Mouse (Mus musculus) cerebellum, adult (tissue): ENCODE measurements around the gene Ttll10.

Experiments
- ATAC-seq: cut with Nextera tagmentation; 2 replicates; pipeline ENCODE4 v1.9.2; 2017; ENCODE audit warnings: mild to moderate bottlenecking, moderate library complexity, mixed read lengths; ENCODE audit not compliant: insufficient number of reproducible peaks, low FRiP score, low TSS enrichment

Gene Ttll10

DNA sequence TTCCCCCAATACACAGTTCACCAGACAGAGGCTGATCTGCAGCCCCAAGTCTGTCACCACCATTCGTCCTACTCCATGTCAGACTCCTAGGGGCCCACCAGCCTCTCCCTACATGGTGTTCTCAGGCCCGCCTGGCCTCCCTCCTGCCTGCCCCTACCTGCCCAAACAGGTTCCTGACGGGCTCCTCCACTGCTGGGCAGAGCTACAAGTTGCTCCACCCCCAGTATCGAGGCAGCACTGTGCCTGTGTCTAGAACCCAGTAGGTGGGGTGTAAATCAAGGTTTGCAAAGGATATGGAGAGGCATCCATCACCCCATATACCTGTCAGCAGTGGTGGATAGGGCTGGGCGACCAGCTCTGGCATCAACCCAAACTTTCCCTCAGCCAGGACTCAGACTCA lies at the start of gene Ttll10:
Gene Ttll10, minus strand, starts transcription at position 154 of the 400 bp plus-strand sequence.
- no peak for ATAC-seq

DNA sequence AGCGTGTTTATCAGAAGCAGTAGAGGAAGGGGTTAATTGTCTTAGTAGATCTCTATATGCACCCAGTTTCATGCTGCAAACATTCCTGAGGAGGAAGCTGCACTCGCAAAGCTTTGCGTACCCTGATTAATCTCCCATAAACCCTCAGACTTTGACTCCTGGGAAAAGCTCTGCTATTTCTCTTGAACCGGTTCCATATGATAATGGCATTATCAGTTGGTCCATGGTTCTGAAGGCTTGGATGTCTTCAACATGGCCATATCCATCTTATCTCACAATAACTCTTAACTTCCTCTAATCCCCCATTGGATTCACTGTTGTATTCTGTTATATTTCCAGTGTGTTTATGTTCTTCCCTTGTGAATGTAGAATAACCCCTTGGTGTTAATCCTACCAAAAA lies 44.1 kb upstream of the Ttll10 start:
- no peak for ATAC-seq

DNA sequence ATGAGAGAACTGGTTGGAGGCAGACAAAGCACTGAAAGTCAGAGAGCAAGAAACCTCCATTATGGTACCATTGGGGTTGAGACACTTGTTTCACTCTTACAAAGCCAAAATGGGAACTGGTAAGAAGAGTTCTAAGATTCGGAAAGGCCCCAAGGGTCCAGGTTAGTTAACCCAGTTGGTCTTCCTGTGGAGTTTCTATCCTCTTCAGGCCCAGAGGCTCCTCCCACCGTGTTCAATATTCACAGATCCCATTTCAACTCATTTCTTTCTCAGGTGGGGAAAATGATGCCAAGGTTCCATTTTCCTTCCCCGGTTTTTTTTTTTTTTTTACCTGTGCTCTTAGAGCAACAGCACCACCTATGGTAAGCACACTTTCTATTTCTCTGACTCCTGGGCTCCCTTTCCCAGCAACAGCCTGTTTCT lies 42.3 kb upstream of the Ttll10 start:
- ATAC-seq, result no peak

DNA sequence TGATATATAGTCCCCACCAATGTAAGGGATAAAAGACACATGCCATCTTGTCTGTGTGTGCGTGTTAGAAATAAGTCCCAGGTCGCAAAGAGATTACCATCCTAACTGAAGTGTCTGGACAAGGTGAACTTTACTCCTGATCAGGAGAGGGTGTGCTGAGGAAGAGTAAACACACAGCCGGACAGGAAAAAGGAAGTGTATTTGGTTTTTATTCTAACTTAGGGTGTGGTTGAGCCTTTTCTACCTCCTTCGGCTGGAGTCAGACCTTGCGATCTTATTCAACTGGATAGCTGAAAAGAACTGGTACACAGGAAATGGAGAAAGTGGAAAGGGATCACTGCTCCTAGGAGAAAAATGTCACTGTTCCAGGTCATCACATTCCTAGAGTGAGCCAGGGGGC lies 41.3 kb upstream of the Ttll10 start:
- ATAC-seq, result no peak

DNA sequence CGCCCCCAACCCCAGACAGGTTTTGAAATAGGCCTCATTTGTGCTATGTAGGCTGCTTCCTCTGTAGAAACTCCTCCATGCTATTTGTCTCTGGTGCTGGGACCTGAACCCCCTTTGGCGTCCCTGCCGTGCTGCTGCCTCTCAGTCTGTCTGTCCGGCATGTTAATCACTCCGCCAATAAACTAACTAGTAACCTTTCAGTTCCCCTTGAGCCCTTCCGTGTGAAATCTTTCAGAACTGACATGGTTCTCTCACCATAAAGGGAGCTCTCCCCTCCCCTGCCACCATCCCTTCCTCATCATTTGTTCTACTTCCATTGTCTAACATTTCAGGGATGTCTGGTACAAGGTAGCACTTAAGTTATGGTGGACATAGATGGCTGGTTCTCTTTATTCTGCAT lies 40.2 kb upstream of the Ttll10 start:
- no peak for ATAC-seq

DNA sequence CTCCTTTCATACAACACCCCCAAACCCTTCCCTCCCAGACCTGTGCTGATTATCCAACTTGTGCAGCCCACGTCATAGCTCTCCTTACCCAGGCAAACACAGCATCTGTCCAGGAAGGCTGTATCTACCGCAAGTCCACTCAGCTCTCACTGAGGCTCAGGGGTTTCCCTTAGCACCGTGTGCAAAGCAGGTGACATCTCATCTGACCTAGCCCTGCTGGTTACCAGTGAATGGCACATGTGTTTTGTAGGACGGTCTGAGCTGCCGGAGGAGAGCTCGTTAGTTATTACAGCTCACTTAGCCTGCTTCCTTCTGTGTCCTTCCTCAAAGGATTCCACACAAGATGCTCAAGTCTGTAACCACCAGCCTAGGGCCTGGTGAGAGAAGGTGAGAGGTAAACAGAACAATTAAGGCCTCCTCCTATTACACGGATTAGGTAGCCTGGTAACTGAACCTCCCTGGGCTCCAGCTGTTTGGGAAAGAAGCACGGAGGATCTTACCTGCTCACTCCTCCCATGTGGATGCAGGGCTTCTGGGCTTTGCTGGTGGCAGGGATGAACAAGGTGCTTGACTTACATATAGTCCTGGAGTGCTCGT lies 38.7 kb upstream of the Ttll10 start:
- no peak for ATAC-seq

DNA sequence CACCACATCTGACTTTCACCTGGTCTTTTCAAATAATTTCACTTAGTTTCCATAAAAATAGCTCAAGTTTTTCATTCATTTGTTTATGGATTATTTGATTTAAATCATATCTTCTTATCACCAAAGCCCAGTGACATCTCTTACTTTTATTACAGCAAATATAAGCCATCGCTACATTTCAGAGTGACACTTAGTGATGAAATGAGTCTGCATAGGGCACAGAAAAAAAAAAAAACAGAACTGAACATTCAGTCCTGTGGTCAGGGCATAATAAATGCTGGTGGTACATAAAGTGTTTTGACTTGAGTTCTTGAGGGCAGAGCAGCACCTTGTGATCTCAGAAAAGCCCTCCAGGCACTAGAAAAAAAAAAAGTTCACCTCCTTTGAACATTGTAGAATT lies 37.0 kb upstream of the Ttll10 start:
- ATAC-seq, result no peak

DNA sequence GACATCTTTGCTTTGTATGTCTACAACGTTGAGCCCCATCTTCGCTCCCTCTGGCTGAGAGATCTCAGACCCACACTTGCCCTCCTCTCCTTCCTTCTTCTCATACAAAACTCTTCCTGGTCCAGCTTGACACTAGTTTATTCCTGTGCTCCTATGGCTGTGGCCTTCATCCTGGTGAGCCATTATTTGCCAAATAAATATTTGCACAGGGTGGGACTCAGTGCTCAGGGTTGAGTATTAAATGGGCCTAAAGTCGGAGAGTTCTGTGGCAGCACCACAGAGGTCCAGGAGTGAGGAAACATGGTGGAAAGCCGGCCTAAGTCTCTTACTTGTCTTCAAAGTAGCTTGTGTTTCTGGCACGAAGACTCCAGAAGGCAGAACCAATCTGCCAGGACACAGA lies 34.5 kb upstream of the Ttll10 start:
- ATAC-seq, result no peak

DNA sequence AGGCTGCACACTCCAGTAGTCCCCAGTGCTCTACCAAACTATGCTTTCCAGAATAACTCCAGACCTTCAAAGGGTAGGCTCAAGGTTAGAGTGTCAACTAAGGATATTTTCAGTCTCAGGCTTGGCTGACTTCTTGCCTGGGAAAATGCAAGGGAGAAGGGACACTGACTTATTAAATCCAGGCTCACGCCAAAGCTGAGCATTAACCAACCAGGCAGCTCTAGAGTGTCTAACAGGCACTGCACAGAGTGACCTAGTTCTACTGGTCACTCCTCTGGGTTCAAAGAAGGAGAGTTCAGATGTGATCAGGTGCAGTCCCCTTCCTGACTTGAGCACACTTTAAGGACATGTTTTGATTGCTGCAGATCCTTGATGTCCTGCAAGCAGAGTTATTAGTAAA lies 33.6 kb upstream of the Ttll10 start:
- no peak for ATAC-seq

DNA sequence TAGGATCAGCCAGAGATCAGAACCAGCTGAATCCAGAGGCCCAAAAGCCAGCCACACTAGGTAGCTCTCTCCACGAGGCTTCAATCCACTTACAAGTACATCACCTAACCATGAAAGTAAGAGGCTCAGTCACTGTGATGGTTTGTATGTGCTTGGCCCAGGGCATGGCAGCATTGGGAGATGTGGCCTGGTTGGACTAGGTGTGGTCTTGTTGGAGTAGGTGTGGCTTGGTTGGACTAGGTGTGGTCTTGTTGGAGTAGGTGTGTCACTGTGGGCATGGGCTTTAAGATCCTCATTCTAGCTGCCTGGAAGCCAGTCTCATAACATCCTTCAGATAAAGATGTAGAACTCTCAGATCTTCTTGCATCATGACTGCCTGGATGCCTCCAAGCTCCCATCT lies 32.0 kb upstream of the Ttll10 start:
- no peak for ATAC-seq

DNA sequence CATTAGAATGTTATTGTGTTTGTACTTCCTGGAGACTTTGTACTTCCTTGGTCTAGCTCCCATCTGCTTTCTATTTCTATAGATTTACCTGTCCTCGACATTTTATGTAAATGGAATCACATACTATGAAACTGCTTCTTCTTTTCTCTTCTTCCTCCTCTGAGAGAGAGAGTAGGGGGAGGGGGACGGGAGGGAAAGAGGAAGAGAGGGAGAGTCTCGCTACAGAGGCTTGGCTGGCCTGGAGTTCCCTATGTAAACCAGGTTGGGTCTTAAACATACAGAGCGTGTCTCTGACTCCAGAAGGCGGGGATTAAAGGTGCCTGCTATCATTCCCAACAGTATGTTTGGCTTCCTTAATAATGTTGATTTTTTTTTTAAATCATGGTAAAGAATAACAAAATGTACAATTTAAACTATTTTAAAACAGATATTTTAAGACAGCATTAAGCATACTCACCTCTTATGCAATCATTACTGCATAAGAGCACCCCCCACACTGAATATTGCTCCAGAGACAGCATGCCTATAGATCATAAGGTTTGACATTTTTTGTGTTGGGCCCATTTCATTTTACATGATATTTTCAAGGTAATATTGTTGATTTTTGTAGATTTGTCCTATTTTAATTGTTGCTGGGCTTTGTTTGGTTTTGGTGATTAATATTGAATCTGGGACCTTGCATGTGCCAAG lies 28.3 kb upstream of the Ttll10 start:
- no peak for ATAC-seq

DNA sequence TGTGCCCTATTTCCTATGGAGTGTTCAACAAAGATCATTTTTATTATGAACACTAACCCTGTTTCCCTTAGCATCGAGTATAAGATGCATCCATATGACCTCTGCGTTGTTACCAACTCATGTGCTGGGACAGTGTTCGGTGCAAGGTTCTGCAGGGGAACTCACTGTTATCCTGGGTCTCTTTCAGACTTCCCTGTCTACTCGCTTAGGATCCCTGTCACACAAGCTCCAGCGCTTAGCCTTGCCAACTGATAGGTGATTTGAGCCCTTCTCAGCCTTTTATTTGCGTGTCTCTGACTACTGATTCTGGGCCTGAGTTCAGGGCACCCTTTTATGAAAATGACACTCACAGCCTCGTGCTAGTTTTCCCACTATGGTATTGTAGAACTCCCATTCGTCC lies 26.0 kb upstream of the Ttll10 start:
- no peak for ATAC-seq

DNA sequence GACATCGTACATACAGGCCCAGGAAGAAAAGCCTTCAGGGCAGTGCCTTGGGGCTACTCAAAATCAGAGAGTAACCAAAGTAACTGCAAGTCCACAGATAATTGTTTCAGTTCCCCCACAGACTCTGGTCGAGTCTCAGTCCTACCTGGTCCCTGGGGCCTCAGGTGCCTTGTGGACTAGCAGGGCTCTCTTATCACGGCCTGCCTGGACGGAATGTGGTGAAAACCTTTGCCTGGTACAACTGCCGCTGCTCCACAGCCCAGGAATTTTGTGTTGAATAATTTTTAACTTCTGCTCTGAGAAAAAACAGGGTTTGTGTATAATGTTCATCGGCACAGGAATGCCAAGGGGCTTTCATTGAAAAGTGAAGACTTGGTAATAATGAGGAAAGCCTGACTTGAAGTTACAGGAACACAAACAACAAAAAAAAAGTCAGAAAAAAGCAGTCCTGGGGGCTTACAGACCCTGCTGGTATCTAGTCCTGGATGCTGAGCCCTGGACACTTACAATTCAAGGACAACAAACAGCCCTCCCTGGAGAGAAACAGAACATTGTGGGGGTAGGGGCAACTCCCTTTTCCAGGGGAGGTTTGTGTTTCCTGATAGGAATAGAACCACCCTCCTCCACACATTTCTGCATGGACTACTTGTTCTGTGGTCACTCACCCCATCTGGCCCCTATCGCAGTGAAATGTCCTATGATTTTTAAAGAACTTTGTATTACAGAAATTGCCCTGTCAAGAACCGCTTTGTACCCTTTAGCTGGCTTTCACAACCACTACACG lies 25.1 kb upstream of the Ttll10 start:
- ATAC-seq, result no peak

DNA sequence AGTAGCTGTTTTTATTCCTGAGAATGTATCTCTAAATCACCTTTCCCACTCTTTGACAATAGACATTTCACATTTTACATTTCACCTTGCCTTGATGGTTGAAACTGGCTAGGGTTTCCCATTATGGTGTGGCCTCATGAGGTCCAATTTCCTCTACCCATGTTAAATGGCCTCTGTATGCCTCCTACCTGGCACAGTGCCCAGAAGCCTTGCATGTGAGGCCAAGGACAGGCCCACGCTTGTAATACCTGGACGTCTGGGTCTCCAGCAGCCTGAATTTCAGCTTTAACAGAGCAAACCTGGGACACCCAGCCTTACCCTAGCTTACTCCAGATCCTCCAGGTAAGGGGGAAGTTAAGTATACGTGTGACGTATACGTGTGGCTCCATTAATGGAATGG lies 24.1 kb upstream of the Ttll10 start:
- no peak for ATAC-seq

DNA sequence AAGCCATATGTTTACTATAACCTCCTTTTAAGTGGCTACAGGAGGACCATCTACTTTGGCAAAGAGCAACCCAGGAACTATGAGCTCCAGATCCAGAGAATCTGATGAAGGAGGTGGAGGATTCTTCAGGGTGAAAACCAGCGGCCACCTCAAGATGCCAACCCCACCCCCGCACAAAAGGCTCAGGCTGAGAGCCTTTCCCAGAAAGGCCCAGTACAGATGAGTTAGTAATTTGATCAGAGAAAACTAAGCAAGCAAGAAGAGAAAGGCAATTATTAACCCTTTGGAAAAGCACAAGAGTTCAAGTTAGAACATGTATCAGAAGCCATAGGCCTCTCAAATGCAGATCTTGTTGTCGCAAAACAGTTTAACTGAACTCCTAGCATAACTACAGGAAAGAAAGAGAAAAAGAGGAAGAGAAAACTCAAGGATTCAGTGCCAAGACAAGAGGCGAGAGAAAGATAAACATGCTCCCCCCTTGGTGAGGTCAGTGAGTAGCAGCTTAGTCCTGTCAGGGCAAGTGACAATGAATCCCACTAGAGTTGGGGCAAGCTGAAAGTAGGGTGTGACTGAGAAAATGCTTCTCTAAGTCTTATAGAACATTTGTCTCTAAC lies 23.5 kb upstream of the Ttll10 start:
- no peak for ATAC-seq

DNA sequence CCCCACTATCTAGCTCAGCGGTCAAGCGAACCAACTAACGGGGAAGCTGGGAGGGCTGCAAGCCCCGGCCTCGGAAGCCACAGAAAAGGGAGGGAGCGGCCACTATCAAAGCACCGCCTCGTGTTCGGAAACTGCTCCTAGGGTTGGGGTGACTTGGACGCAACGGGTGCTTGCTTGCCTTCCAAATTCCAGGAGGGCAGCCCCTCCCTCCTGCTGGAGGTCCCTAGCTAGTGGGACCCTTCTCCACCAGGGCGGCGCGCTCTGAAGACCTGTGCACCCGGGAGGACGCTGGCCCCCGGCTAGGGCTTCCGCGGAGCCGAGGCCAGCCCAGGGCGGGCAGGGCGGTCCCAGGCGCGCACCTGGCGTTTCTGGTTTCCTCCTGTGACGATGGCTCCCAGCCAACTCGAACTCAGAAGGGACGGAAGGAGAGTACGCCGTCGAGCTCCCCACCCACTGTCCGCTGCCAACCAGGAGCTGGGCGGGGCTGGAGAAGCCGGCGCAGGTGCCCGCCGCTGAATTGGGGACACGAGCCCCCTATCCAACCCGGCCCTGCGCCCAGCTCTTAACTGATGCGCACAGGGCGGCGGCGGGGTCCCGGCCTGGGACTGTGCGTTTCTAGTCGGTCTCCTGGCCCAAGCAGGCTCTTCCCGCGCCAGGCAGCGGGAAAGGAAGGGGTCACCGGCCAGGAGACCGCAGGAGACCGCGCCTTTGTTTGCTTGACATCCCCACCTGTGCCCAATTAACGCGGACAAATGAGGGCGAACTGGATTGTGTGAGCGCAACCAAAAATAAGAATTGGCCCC lies 18.5 kb upstream of the Ttll10 start:
- ATAC-seq, result no peak

DNA sequence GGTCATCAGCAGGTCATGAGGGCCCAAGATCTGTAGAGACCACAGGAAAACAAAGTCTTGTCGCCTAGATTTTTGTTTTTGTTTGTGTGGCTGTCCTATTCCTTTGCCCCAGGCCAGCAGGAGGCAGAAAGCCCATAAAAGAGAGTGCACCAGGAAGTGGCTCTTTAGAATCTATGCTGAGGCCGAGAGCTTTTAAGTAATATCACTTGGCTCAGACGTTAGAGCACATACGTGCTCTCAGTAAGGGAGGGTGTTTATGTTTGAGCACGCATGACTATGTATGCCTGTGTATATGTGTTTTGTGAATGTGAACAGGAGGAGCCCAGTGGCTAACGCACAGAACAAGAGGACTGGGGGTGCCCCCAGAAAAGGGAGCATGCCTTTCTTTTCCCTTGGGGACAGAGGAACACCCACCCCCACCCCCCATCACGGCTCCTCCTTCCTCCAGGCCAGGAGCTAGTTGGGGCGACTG lies 17.7 kb upstream of the Ttll10 start:
- ATAC-seq, result no peak

DNA sequence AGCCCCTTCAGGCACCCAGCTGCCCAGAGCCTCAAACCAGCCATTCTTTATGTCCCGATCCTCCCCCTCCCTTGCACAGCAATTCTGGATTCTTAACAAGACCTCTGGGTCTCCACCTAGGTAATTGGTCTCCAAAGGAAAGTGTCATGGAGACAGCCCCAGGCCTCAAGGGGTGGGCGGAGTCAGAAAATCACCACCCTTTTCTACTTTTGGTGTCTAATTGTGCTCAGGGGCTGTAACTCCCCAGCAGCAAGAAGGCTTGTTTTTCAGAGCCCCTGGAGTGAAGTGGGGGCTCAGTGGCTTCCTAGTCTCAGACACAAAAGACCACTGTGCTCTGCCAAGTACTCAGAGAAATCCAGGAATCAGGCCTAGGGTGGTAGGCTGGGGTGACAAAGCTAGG lies 11.5 kb upstream of the Ttll10 start:
- no peak for ATAC-seq

DNA sequence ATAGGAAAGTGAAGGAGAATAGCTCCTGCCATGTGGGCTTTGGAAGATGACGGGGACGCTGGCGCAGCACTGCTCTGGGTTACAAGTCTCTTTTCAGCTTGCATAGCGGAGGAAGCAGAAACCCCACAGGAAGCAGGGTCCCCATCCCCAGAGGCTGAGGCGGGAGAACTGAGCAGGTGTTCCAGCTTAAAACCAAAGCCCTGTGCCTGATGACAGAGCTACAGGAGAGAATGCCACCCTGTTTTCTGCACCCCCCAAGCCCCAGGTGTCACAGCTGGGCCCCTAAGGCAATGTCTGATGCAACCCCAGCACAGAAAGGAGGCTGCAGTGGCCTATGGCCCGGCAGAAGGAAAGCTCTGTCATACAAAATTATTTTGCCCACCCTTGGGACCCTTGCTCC lies 11.1 kb upstream of the Ttll10 start:
- ATAC-seq, result no peak

DNA sequence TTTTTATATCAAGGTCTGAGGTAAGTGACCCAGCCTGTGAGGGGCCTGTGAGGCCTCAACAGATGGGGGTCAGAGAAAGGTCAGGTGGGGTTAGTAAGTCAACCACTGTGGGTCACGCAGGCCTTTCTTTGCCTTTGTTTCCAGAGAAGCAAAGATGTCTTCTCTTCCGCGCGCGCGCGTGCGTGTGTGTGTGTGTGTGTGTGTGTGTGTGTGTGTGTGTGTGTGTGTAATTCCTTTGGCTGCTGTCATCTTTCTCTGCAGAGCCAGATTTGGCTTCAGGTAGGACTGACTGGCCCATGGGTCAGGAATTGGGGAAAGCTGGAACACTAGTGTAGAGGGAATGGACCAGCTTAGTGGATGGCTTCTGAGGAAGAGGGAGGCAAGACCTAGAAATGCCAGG lies 10.5 kb upstream of the Ttll10 start:
- no peak for ATAC-seq
